Mouse (Mus musculus) spleen, postnatal 14 days (tissue): ENCODE data around the gene Fbxw9.
"Not testable (repeated sequence)": the region's sequence is repeated elsewhere in the genome, so short reads cannot be mapped to it uniquely, and the experiment has no call there.

Experiments used
- DNase-seq, 2 experiments: peaks; one replicate each; pipeline ENCODE4 v3.0.0; 2021 to 2022; ENCODE audit warnings: low spot score in 2 of 2

Fbxw9 gene

GRCm38 (mm10) chr8:85037366-85037680 is 22.5 kb upstream of the Fbxw9 start:
- no peak for DNase-seq

GRCm38 (mm10) chr8:85037681-85038531 is 21.9 kb upstream of the Fbxw9 start:
- peak; percentile 35 to 55 for DNase-seq

- no peak for DNase-seq
Observed at GRCm38 (mm10) chr8:85043619-85044018, 16.2 kb upstream of the Fbxw9 start.

- DNase-seq: no peak
Observed at GRCm38 (mm10) chr8:85057367-85057766, 2.5 kb upstream of the Fbxw9 start.

GRCm38 (mm10) chr8:85062603-85063002 is 2.7 kb downstream of the Fbxw9 start:
- DNase-seq: no peak

- DNase-seq: no peak
Observed at GRCm38 (mm10) chr8:85065213-85065612, 5.4 kb downstream of the Fbxw9 start.

- DNase-seq: no peak
Observed at GRCm38 (mm10) chr8:85067155-85067554, 7.3 kb downstream of the Fbxw9 start.

- DNase-seq: no peak
Observed at GRCm38 (mm10) chr8:85067982-85068381, 8.1 kb downstream of the Fbxw9 start, which contains the start of gene Gm5741. Gene Gm5741 (minus strand): TSS chr8:85067982.

- no peak for DNase-seq
Observed at GRCm38 (mm10) chr8:85071041-85071440, 11.2 kb downstream of the Fbxw9 start.

GRCm38 (mm10) chr8:85071514-85072281 is 11.8 kb downstream of the Fbxw9 start, which contains the start of gene Dhps:
Gene Dhps (plus strand): TSS chr8:85071757.
- peak; percentile 76 to 85 for DNase-seq

- DNase-seq: no peak
Observed at GRCm38 (mm10) chr8:85072364-85072929, 12.6 kb downstream of the Fbxw9 start.

GRCm38 (mm10) chr8:85073041-85073612 is 13.3 kb downstream of the Fbxw9 start:
- no peak for DNase-seq

- no peak for DNase-seq
Observed at GRCm38 (mm10) chr8:85074167-85074566, 14.3 kb downstream of the Fbxw9 start.

GRCm38 (mm10) chr8:85074617-85075016 is 14.8 kb downstream of the Fbxw9 start:
- DNase-seq: no peak

GRCm38 (mm10) chr8:85076001-85076400 is 16.1 kb downstream of the Fbxw9 start:
- peak; percentile 30 to 39 for DNase-seq

GRCm38 (mm10) chr8:85076993-85077392 is 17.1 kb downstream of the Fbxw9 start:
- DNase-seq: peak; percentile 57 to 74

GRCm38 (mm10) chr8:85080214-85080531 is 20.3 kb downstream of the Fbxw9 start:
- DNase-seq: no peak

GRCm38 (mm10) chr8:85080532-85081215 is 20.8 kb downstream of the Fbxw9 start, which contains the start of gene Wdr83os:
Gene Wdr83os (plus strand): TSS chr8:85080740.
- peak in 1 of 2 experiments; percentile 54 for DNase-seq

- peak; percentile 39 to 58 for DNase-seq
Observed at GRCm38 (mm10) chr8:85081216-85081555, 21.3 kb downstream of the Fbxw9 start, which contains the start of gene Wdr83. Gene Wdr83 (minus strand): TSS chr8:85081306.

GRCm38 (mm10) chr8:85082169-85082568 is 22.3 kb downstream of the Fbxw9 start:
- not testable (repeated sequence) for DNase-seq

- DNase-seq: peak; percentile 72 to 76
Observed at GRCm38 (mm10) chr8:85083108-85083813, 23.4 kb downstream of the Fbxw9 start, which contains the start of gene Man2b1. Gene Man2b1 (plus strand): TSS chr8:85083270.
